Mouse (Mus musculus) CD4-positive, CD25-positive, alpha-beta regulatory T cell (primary cell): ENCODE results near the gene Ttc4. TPM values are rescaled to one million over a fixed set of nuclear protein-coding genes. Genes with fewer than 3 reads are reported as not detected.

Source experiments
- polyA plus RNA-seq: library from polyadenylated mRNA; unstranded; fragments of 100-300 nt; shearing (Covaris generic); gene quantifications from one replicate; pipeline ENCODE4 v1.2.1, GENCODE M21; 2017

Ttc4 gene
- 76.9 TPM for polyA plus RNA-seq

GRCm38 (mm10) chr4:106678442-106679118, at the start of gene Ttc4:
Gene Ttc4 (minus strand): TSS chr4:106678944.

GRCm38 (mm10) chr4:106650833-106651527, 27.8 kb downstream of the Ttc4 start, which contains the start of gene Pars2:
Gene Pars2 (plus strand): TSS chr4:106651069.

GRCm38 (mm10) chr4:106622030-106622493, 56.7 kb downstream of the Ttc4 start, which contains the start of gene Ttc22:
Gene Ttc22 (plus strand): TSS chr4:106622432.

GRCm38 (mm10) chr4:106617056-106617455, 61.7 kb downstream of the Ttc4 start, which contains the start of gene Lexm:
Gene Lexm (minus strand): TSS chr4:106617241.

Other genes with a start within 250 kb of the Ttc4 start
- gene Pcsk9, start 214.6 kb downstream of the Ttc4 start, polyA plus RNA-seq = not detected
- not detected for gene Bsnd, start 186.7 kb downstream of the Ttc4 start, polyA plus RNA-seq
- gene Dhcr24, start 117.9 kb downstream of the Ttc4 start, polyA plus RNA-seq = 3.8 TPM
- gene Lexm, start 61.7 kb downstream of the Ttc4 start, polyA plus RNA-seq = 0.11 TPM
- not detected for gene Ttc22, start 56.5 kb downstream of the Ttc4 start, polyA plus RNA-seq
- gene Pars2, start 27.9 kb downstream of the Ttc4 start, polyA plus RNA-seq = 13.8 TPM
- gene Mroh7, start 52.0 kb upstream of the Ttc4 start, polyA plus RNA-seq = not detected
- not detected for gene Fam151a, start 54.9 kb upstream of the Ttc4 start, polyA plus RNA-seq
- gene Acot11, start 126.1 kb upstream of the Ttc4 start, polyA plus RNA-seq = 6.0 TPM
- 104 TPM for gene Ssbp3, start 231.8 kb upstream of the Ttc4 start, polyA plus RNA-seq